Mouse (Mus musculus) liver, postnatal 0 days (tissue): ENCODE data around the gene Emc1.

Experiments used
- CTCF ChIP-seq: sonication (generic); IDR thresholded peaks from 2 replicates; pipeline ENCODE4 v1.5.1; 2016; ENCODE audit warnings: antibody characterized with exemption, low read depth
- EP300 ChIP-seq: IDR thresholded peaks from 2 replicates; pipeline ENCODE4 v1.6.1; 2016; ENCODE audit warnings: antibody characterized with exemption, low read depth, mild to moderate bottlenecking

DNA sequence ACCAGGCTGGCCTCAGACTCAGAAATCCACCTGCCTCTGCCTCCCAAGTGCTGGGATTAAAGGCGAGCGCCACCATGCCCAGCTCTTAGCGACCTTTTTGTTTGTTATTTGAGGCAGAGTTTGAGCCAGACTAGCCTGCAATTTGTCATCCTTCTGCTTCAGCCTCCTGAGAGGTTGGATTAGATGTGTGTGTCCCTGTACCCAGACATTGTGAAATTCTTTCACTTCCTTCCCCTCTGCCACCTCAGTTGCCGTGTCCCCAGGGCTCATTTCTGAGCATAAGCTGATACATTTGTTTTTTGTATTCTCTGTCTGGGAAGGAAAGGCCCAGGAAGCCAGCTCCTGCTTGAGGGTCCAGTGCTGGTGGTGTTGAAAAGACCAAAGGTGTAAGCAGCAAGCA lies 11.6 kb upstream of the Emc1 start:
- TF ChIP-seq EP300 (no peak), CTCF (no peak)
